Mouse (Mus musculus): ENCODE measurements at regions not wholly inside any gene's neighbourhood (a gene's known extent, or its start where the extent isn't known, plus 50 kb on each side); places are given as distances from the start of the nearest gene placed in this dataset.

- DNase-seq (ENCODE audit: low spot score) = no peak
These were observed 54.5 kb downstream of the Gm10260 start for GRCm38 (mm10) chr13:97705926-97706325.

- no peak for DNase-seq (ENCODE audit: low spot score)
These were observed 55.9 kb downstream of the Gm10260 start for GRCm38 (mm10) chr13:97704541-97704940.

GRCm38 (mm10) chr13:97698967-97699366 lies 61.5 kb downstream of the Gm10260 start:
- DNase-seq (ENCODE audit: low spot score) = no peak

- no peak for DNase-seq (ENCODE audit: low spot score)
These were observed 62.1 kb downstream of the Gm10260 start for GRCm38 (mm10) chr13:97698317-97698716.

GRCm38 (mm10) chr13:97697262-97697661 lies 63.2 kb downstream of the Gm10260 start:
- no peak for DNase-seq (ENCODE audit: low spot score)

GRCm38 (mm10) chr13:97695022-97695421 lies 65.4 kb downstream of the Gm10260 start:
- no peak for DNase-seq (ENCODE audit: low spot score)

GRCm38 (mm10) chr13:97694356-97694990 lies 66.0 kb downstream of the Gm10260 start:
- DNase-seq (ENCODE audit: low spot score) = no peak

GRCm38 (mm10) chr13:97688310-97688886 lies 72.0 kb downstream of the Gm10260 start:
- no peak for DNase-seq (ENCODE audit: low spot score)

- no peak for DNase-seq (ENCODE audit: low spot score)
These were observed 76.6 kb downstream of the Gm10260 start for GRCm38 (mm10) chr13:97683836-97684235.

GRCm38 (mm10) chr13:97681228-97681987 lies 79.0 kb downstream of the Gm10260 start:
- no peak for DNase-seq (ENCODE audit: low spot score)

GRCm38 (mm10) chr13:97680283-97680896 lies 80.0 kb downstream of the Gm10260 start:
- DNase-seq (ENCODE audit: low spot score) = no peak

- no peak for DNase-seq (ENCODE audit: low spot score)
These were observed 81.4 kb downstream of the Gm10260 start for GRCm38 (mm10) chr13:97678991-97679390.

GRCm38 (mm10) chr13:97676536-97677048 lies 83.8 kb downstream of the Gm10260 start:
- no peak for DNase-seq (ENCODE audit: low spot score)

- DNase-seq (ENCODE audit: low spot score) = no peak
These were observed 87.3 kb downstream of the Gm10260 start for GRCm38 (mm10) chr13:97673107-97673506.

GRCm38 (mm10) chr13:97672038-97672675 lies 88.3 kb downstream of the Gm10260 start:
- DNase-seq (ENCODE audit: low spot score) = no peak

- DNase-seq (ENCODE audit: low spot score) = no peak
These were observed 91.1 kb downstream of the Gm10260 start for GRCm38 (mm10) chr13:97669366-97669765.

- DNase-seq (ENCODE audit: low spot score) = no peak
These were observed 91.5 kb downstream of the Gm10260 start for GRCm38 (mm10) chr13:97668910-97669309.

GRCm38 (mm10) chr13:97667313-97667712 lies 93.1 kb downstream of the Gm10260 start:
- no peak for DNase-seq (ENCODE audit: low spot score)

- DNase-seq (ENCODE audit: low spot score) = no peak
These were observed 93.7 kb downstream of the Gm10260 start for GRCm38 (mm10) chr13:97666761-97667160.

GRCm38 (mm10) chr13:97665226-97665625 lies 95.2 kb downstream of the Gm10260 start:
- no peak for DNase-seq (ENCODE audit: low spot score)

GRCm38 (mm10) chr13:97662741-97663140 lies 97.7 kb downstream of the Gm10260 start:
- DNase-seq (ENCODE audit: low spot score) = no peak

- DNase-seq (ENCODE audit: low spot score) = no peak
These were observed 103.8 kb downstream of the Gm10260 start for GRCm38 (mm10) chr13:97656618-97657017.

Measured in urinary bladder, postnatal 10 days (tissue).